Mouse (Mus musculus) liver, embryonic 11.5 days (tissue): ENCODE measurements around the gene Etl4. TPM values are rescaled to one million over a fixed set of nuclear protein-coding genes. Genes with fewer than 3 reads are reported as not detected.
"Not testable (repeated sequence)": the region's sequence is repeated elsewhere in the genome, so short reads cannot be mapped to it uniquely, and the experiment has no call there.

ENCODE experiments used
- ATAC-seq: fragments of 200-750 bp; cut with Nextera tagmentation; replicated peaks from 2 replicates; pipeline ENCODE4 v1.8.0; 2017; ENCODE audit warnings: moderate number of reproducible peaks, mild to moderate bottlenecking, moderate TSS enrichment, moderate library complexity; ENCODE audit not compliant: low FRiP score
- DNase-seq: peaks from one replicate; pipeline ENCODE4 v3.0.0-alpha.2; 2017; ENCODE audit warnings: low spot score
- H3K27ac ChIP-seq: fragments of 300-500 bp; sonication (generic); 2 replicates; pipeline ENCODE4 v1.5.1; 2014; ENCODE audit warnings: mild to moderate bottlenecking, low read depth, low read length, control low read depth
- H3K27me3 ChIP-seq: fragments of 300-500 bp; sonication (generic); replicated peaks from 2 replicates; pipeline ENCODE4 v1.6.1; 2014; ENCODE audit warnings: low read length, mixed read lengths; ENCODE audit not compliant: control insufficient read depth, insufficient read depth
- H3K36me3 ChIP-seq: fragments of 300-500 bp; sonication (generic); 2 replicates; pipeline ENCODE4 v1.6.1; 2014; ENCODE audit warnings: mild to moderate bottlenecking, low read length, moderate library complexity, mixed read lengths; ENCODE audit not compliant: control insufficient read depth, insufficient read depth
- H3K4me1 ChIP-seq: fragments of 300-500 bp; sonication (generic); replicated peaks from 2 replicates; pipeline ENCODE4 v1.6.1; 2014; ENCODE audit warnings: low read length, mixed read lengths; ENCODE audit not compliant: control insufficient read depth, insufficient read depth
- H3K4me2 ChIP-seq: fragments of 300-500 bp; sonication (generic); 2 replicates; pipeline ENCODE4 v1.6.1; 2014; ENCODE audit warnings: mild to moderate bottlenecking, control low read depth, moderate library complexity
- H3K4me3 ChIP-seq: fragments of 300-500 bp; sonication (generic); 2 replicates; pipeline ENCODE4 v1.5.1; 2014; ENCODE audit warnings: low read depth, low read length, control low read depth
- H3K9ac ChIP-seq: fragments of 300-500 bp; sonication (generic); 2 replicates; pipeline ENCODE4 v1.6.1; 2014; ENCODE audit warnings: low read depth, low read length, control low read depth
- H3K9me3 ChIP-seq: fragments of 300-500 bp; sonication (generic); 2 replicates; pipeline ENCODE4 v1.6.1; 2016; ENCODE audit warnings: low read length, inconsistent platforms, mixed read lengths; ENCODE audit not compliant: control insufficient read depth
- WGBS: fragments of 180-500 bp; shearing (Covaris S2); extraction: QIAGEN DNeasy Blood & Tissue Kit; methylation state at CpG from one replicate; pipeline ENCODE4 v1.1.7; 2014; 5-methylcytosine and 5-hydroxymethylcytosine counted together
- polyA plus RNA-seq: library from polyadenylated mRNA; unstranded; fragments of >200 nt; fragmentation: Nextera tagmentation; extraction: Ambion mirVana; gene quantifications from 2 replicates; pipeline ENCODE4 v1.2.1, GENCODE M21; 2014

The Etl4 gene
- polyA plus RNA-seq, 1 experiment from 2014 or later = 17.9 TPM

GRCm38 (mm10) chr2:20377026-20377425 lies 467.4 kb downstream of the Etl4 start:
- Histone ChIP-seq H3K4me2 (no peak overlapping the region), H3K4me1 (no peaks in the 10 kb centered on the region), H3K36me3 (no peaks in the 10 kb centered on the region), H3K4me3 (no peak overlapping the region), H3K9ac (no peak overlapping the region), H3K27ac (no peak overlapping the region), H3K27me3 (no peaks in the 10 kb centered on the region), H3K9me3 (no peaks in the 10 kb centered on the region)
- 72% methylated on average over 2 of the region's 2 CpGs for WGBS
- ATAC-seq (no peak), DNase-seq (no peak)

- 92% methylated on average over 4 of the region's 8 CpGs for WGBS
- H3K9me3 ChIP-seq, H3K4me3 ChIP-seq, H3K4me1 ChIP-seq, H3K27me3 ChIP-seq, H3K4me2 ChIP-seq, H3K27ac ChIP-seq, H3K36me3 ChIP-seq, H3K9ac ChIP-seq, DNase-seq, ATAC-seq: not testable (repeated sequence)
These were observed 471.3 kb downstream of the Etl4 start for GRCm38 (mm10) chr2:20380874-20381273.

DNA sequence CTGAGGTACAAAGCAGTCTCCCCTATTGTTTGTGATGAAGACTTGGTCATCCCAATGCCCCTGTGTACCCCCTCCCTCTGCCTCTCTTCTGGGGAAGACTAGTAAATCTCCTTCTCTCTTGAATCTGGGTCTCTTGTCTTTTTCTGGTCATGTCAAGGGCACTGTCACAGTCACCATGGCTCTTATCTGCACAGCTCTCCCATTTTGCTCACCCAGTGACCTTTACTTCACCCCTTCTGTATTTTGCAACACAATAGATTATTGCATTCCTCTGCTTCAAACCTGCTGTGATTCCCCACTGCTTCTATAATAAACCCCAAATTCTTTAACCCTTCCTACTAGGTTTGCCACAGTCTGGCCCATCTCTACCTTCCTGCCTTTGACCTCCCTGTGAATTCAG lies 484.5 kb downstream of the Etl4 start:
- DNase-seq (no peak), ATAC-seq (no peak)
- H3K4me3 ChIP-seq = no peak overlapping the region
- no peak overlapping the region for H3K4me2 ChIP-seq
- H3K27me3 ChIP-seq = no peaks in the 10 kb centered on the region
- H3K9ac ChIP-seq = no peak overlapping the region
- no peak overlapping the region for H3K27ac ChIP-seq
- no peaks in the 10 kb centered on the region for H3K4me1 ChIP-seq
- H3K9me3 ChIP-seq = no peaks in the 10 kb centered on the region
- no peaks in the 10 kb centered on the region for H3K36me3 ChIP-seq

DNA sequence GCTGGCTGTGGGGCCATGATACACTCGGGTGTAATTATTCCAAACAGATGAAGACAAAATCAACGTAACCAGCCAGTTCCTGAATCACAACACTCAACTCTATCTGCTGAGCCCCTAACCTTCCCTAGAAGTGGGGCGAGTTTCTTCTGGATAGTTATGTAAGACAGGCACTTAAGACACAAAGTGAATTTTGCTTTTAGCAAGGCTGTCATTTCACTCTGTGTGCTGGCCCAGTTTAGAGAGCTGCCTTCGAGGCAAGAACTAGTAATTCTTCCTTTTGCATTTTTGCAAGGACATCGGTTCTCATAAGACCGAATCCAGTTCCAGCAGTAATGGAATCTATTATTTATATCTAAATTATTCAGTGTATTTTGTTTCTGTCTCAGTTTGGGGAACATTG lies 487.4 kb downstream of the Etl4 start:
- H3K4me3 ChIP-seq = no peak overlapping the region
- no peaks in the 10 kb centered on the region for H3K27me3 ChIP-seq
- no peaks in the 10 kb centered on the region for H3K9me3 ChIP-seq
- no peaks in the 10 kb centered on the region for H3K36me3 ChIP-seq
- WGBS = 85% methylated on average over 6 of the region's 6 CpGs
- no peak overlapping the region for H3K27ac ChIP-seq
- DNase-seq (no peak), ATAC-seq (no peak)
- H3K4me1 ChIP-seq = no peaks in the 10 kb centered on the region
- H3K9ac ChIP-seq = no peak overlapping the region
- H3K4me2 ChIP-seq = no peak overlapping the region

GRCm38 (mm10) chr2:20400556-20400955 lies 491.0 kb downstream of the Etl4 start:
- H3K4me1 ChIP-seq = no peaks in the 10 kb centered on the region
- H3K27me3 ChIP-seq = no peaks in the 10 kb centered on the region
- no peak overlapping the region for H3K4me3 ChIP-seq
- no peak overlapping the region for H3K27ac ChIP-seq
- no peak overlapping the region for H3K4me2 ChIP-seq
- DNase-seq = no peak
- no peaks in the 10 kb centered on the region for H3K9me3 ChIP-seq
- 75% methylated on average over 3 of the region's 3 CpGs for whole genome bisulfite sequencing
- ATAC-seq = no peak
- no peak overlapping the region for H3K9ac ChIP-seq
- H3K36me3 ChIP-seq = no peaks in the 10 kb centered on the region

GRCm38 (mm10) chr2:20404395-20404794 lies 494.8 kb downstream of the Etl4 start:
- Histone ChIP-seq H3K27me3 (no peaks in the 10 kb centered on the region), H3K4me2 (no peak overlapping the region), H3K9ac (no peak overlapping the region), H3K4me3 (no peak overlapping the region), H3K9me3 (no peaks in the 10 kb centered on the region), H3K27ac (no peak overlapping the region), H3K36me3 (no peaks in the 10 kb centered on the region), H3K4me1 (no peaks in the 10 kb centered on the region)
- no peak for ATAC-seq
- WGBS = 50% methylated on average over 1 of the region's 1 CpGs
- DNase-seq = no peak

GRCm38 (mm10) chr2:20407101-20407500 lies 497.5 kb downstream of the Etl4 start:
- H3K4me3 ChIP-seq = no peak overlapping the region
- ATAC-seq (no peak), DNase-seq (no peak)
- H3K27ac ChIP-seq = no peak overlapping the region
- no peaks in the 10 kb centered on the region for H3K27me3 ChIP-seq
- H3K9ac ChIP-seq = no peak overlapping the region
- whole genome bisulfite sequencing = 59% methylated on average over 5 of the region's 5 CpGs
- no peaks in the 10 kb centered on the region for H3K9me3 ChIP-seq
- no peaks in the 10 kb centered on the region for H3K36me3 ChIP-seq
- H3K4me1 ChIP-seq = no peaks in the 10 kb centered on the region
- H3K4me2 ChIP-seq = no peak overlapping the region

- no peak overlapping the region for H3K9ac ChIP-seq
These were observed 505.3 kb downstream of the Etl4 start for GRCm38 (mm10) chr2:20414856-20415255.

GRCm38 (mm10) chr2:20416934-20417614 lies 507.5 kb downstream of the Etl4 start:
- Histone ChIP-seq H3K4me1 (no peaks in the 10 kb centered on the region), H3K27me3 (no peaks in the 10 kb centered on the region), H3K4me3 (no peak overlapping the region), H3K4me2 (no peak overlapping the region), H3K9ac (no peak overlapping the region), H3K9me3 (no peaks in the 10 kb centered on the region), H3K27ac (no peak overlapping the region), H3K36me3 (no peaks in the 10 kb centered on the region)
- DNase-seq = no peak
- 37% methylated on average over 8 of the region's 8 CpGs for WGBS
- ATAC-seq = no peak; the same call in 1 of the 2 replicates

More at GRCm38 (mm10) chr2:20414856-20415255, 505.3 kb downstream of the Etl4 start:
- Histone ChIP-seq H3K4me2 (no peak overlapping the region), H3K27me3 (no peaks in the 10 kb centered on the region), H3K27ac (no peak overlapping the region), H3K36me3 (no peaks in the 10 kb centered on the region), H3K9me3 (no peaks in the 10 kb centered on the region), H3K4me1 (no peaks in the 10 kb centered on the region), H3K4me3 (no peak overlapping the region)
- no peak for ATAC-seq
- 76% methylated on average over 4 of the region's 4 CpGs for WGBS
- no peak for DNase-seq
